16 mouse cellular contexts compared by ENCODE assay signal in the genomic region with DNA sequence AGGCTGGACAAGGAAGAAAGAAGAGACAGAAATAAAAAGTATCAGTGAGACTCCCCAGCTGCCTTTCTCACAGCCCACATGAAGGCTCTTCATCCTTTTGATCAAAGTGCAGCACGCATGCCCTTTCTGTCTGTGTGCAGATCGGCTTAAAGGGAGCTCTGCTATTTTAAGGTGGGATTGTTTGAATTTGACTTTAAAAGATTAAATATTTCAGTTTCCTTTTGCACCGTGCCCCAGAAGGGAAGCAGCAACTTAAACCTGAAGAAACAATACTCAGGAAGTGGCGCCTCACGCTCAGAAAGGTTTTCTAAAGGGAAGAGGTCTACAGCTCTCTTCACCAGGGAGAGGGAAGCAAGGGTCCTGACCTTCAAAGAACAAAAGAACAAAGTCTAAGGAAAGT.
DNase-seq lines count a peak whose midpoint lies in the region; ATAC-seq and TF ChIP-seq lines count a peak whose summit lies in the region.
"Had no signal": no experiment of that assay in that cellular context is flagged by ENCODE, and none has a peak within 500 bp of the region (broad histone marks: within the 10 kb centered on the region; RNA-seq: fewer than 3 reads in every experiment).

No protein-coding gene starts in this region.

- peak; percentile 40 for DNase-seq in kidney, postnatal 0 days (ENCODE audit: low spot score)
- DNase-seq in kidney, adult 18-20 months = no peak
- DNase-seq in R1 (ENCODE audit: low read depth, low spot score) = peak; percentile 27
- DNase-seq in thymus, postnatal 10 days (ENCODE audit: low spot score in 2 of 2) = peak; percentile 4 to 20
- DNase-seq in cerebellum, postnatal 25 days = no peak
- no peak for DNase-seq in ovary, postnatal 14 days (ENCODE audit: low spot score)
- DNase-seq: gastrocnemius, adult 2 months; heart, adult 11 months; lung, adult 2 months; right cerebral cortex, adult 18-20 months had no signal

- no peak overlapping the region for H3K27ac ChIP-seq in kidney, postnatal 0 days
- H3K27ac ChIP-seq in embryonic facial prominence, embryonic 15.5 days (replicated peaks) = 0 out of 2 replicates have a peak overlapping the region, but pooled peaks have one; percentile 65
- H3K27ac ChIP-seq: forebrain, embryonic 15.5 days; gastrocnemius, adult 2 months; hindbrain, embryonic 13.5 days; neural tube, embryonic 15.5 days had no signal

- no peak overlapping the region for H3K4me3 ChIP-seq in kidney, postnatal 0 days (replicated peaks; ENCODE audit: low read depth, low read length)
- H3K4me3 ChIP-seq in embryonic facial prominence, embryonic 15.5 days (replicated peaks) = no peak overlapping the region
- H3K4me3 ChIP-seq: forebrain, embryonic 15.5 days; gastrocnemius, adult 2 months; hindbrain, embryonic 13.5 days; limb, embryonic 15.5 days; neural tube, embryonic 15.5 days had no signal

- H3K4me2 ChIP-seq in kidney, postnatal 0 days (ENCODE audit: low read length) = no peak overlapping the region
- H3K4me2 ChIP-seq in embryonic facial prominence, embryonic 15.5 days (replicated peaks) = no peak overlapping the region
- H3K4me2 ChIP-seq: forebrain, embryonic 15.5 days; hindbrain, embryonic 13.5 days; limb, embryonic 15.5 days; neural tube, embryonic 15.5 days had no signal

- no peaks in the 10 kb centered on the region for H3K4me1 ChIP-seq in kidney, postnatal 0 days (replicated peaks; ENCODE audit: insufficient read depth, low read length)
- H3K4me1 ChIP-seq in embryonic facial prominence, embryonic 15.5 days = 0 out of 2 replicates have a peak, but pooled peaks cover 3% of the 10 kb centered on the region
- H3K4me1 ChIP-seq: hindbrain, embryonic 13.5 days; limb, embryonic 15.5 days; neural tube, embryonic 15.5 days had no signal

- no peaks in the 10 kb centered on the region for H3K36me3 ChIP-seq in kidney, postnatal 0 days (ENCODE audit: insufficient read depth, low read length)
- no peaks in the 10 kb centered on the region for H3K36me3 ChIP-seq in embryonic facial prominence, embryonic 15.5 days
- H3K36me3 ChIP-seq: forebrain, embryonic 15.5 days; hindbrain, embryonic 13.5 days; limb, embryonic 15.5 days; neural tube, embryonic 15.5 days had no signal

- H3K9ac ChIP-seq in kidney, postnatal 0 days (ENCODE audit: low read depth, low read length) = no peak overlapping the region
- no peak overlapping the region for H3K9ac ChIP-seq in embryonic facial prominence, embryonic 15.5 days
- H3K9ac ChIP-seq: forebrain, embryonic 15.5 days; hindbrain, embryonic 13.5 days; limb, embryonic 15.5 days; neural tube, embryonic 15.5 days had no signal

- H3K27me3 ChIP-seq in kidney, postnatal 0 days (ENCODE audit: insufficient read depth, low read length) = no peaks in the 10 kb centered on the region
- no peaks in the 10 kb centered on the region for H3K27me3 ChIP-seq in embryonic facial prominence, embryonic 15.5 days
- H3K27me3 ChIP-seq: forebrain, embryonic 15.5 days; hindbrain, embryonic 13.5 days; limb, embryonic 15.5 days; neural tube, embryonic 15.5 days had no signal

- H3K9me3 ChIP-seq in kidney, postnatal 0 days (replicated peaks; ENCODE audit: low read length) = no peaks in the 10 kb centered on the region
- H3K9me3 ChIP-seq in embryonic facial prominence, embryonic 15.5 days (replicated peaks) = no peaks in the 10 kb centered on the region
- H3K9me3 ChIP-seq: forebrain, embryonic 15.5 days; hindbrain, embryonic 13.5 days; limb, embryonic 15.5 days; neural tube, embryonic 15.5 days had no signal

- ATAC-seq in kidney, postnatal 0 days (replicated peaks; ENCODE audit: low FRiP score, low read depth) = no peak
- no peak for ATAC-seq in embryonic facial prominence, embryonic 15.5 days (ENCODE audit: insufficient number of reproducible peaks, low FRiP score, low TSS enrichment, low read depth)
- ATAC-seq: forebrain, embryonic 15.5 days; intestine, embryonic 16.5 days had no signal

- WGBS in kidney, postnatal 0 days = 44% methylated on average over 5 of the region's 5 CpGs
- 46% methylated on average over 5 of the region's 5 CpGs for WGBS in embryonic facial prominence, embryonic 15.5 days

- TF ChIP-seq CTCF in kidney, postnatal 0 days (IDR thresholded peaks at IDR 0.05; ENCODE audit: low read depth) = no peak

Comparison
In these comparisons a context has a peak if more than half of its experiments do, and no peak if none do; other contexts are left out.
1. DNase-seq: peak in kidney, postnatal 0 days (single experiment), R1 (single experiment) and thymus, postnatal 10 days (2 of 2); none in kidney, adult 18-20 months (single experiment), cerebellum, postnatal 25 days (0 of 2) and ovary, postnatal 14 days (single experiment).